Mouse (Mus musculus): ENCODE measurements around the gene Spg11.
A peak's percentile ranks its signal among the peaks of the same experiment; 100 is the strongest.
"Not testable (repeated sequence)": the region's sequence is repeated elsewhere in the genome, so short reads cannot be mapped to it uniquely, and the experiment has no call there.

Spg11 gene

DNA sequence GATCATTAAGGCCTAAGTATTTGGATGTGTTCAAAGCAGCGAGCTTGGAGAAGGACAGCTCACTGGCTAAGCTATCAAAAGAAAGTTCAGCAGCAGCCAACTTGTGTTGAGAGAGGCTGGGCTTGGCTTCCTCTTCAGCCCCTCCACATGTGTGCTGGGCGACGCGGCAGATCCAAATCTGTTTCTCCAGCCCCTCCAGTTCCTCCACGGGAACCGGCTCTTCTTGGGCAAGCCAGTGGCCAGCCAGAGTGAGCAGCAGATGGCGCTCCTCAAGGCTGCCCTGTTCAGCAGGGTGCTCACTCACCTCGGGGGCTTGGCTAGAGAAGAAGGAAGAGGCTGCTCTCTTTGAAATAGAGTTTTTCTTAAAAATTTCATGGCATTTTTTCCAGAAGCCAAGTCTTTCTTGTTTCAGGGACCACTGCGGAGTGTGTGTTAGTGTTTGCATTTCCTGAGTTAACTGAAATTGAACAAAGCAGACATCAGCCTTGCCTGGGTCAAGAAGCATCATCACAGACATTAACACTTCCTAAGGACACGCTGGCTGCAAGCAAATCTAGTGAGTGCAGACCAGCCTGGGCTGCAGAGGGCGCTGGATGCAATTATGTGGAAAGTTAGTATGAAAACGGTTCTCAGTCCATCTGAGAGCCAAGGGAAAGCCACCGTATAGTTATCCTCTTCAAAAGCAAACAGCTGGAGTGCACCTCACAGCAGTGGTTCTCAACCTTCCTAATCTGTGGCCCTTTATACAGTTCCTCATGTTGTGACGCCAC is 52.8 kb downstream of the Spg11 start:
- DNase-seq (ENCODE audit: low read depth, low spot score): no peak

DNA sequence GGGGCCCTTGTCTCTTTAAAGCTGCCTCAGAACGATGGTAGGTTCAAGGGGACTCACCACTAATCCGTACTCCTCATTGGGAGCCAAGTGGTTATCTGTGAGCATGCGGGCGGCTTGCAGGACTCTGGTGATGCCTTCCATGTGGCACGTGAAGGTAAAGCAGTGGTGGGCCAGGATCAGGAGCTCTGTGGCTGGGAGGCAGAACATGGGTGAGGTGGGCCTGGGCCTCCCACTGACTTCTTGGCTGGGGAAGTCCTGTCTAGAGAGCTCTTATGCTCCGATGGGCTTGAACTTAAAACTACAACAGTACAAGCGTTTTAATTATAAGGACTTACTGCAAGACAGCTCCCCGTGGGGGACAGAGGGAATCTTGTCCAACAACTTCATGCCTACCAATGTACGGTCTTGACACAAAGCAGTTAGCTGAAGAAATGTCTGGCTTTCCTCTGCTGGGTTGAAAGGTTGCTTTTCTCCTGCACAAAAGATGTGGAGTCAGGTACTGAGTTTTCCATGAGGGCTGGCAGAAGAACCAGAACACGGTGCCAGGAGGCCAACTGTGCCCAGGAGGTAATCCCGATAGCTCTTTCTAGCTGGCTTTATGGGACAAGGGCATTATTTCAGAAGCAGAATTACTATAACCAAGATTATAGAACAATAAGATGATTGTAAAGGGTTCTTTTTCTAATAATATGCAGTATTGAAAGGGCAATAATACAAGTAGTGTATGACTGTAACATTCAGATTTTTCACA is 58.6 kb downstream of the Spg11 start:
- DNase-seq (ENCODE audit: low read depth, low spot score): no peak

DNA sequence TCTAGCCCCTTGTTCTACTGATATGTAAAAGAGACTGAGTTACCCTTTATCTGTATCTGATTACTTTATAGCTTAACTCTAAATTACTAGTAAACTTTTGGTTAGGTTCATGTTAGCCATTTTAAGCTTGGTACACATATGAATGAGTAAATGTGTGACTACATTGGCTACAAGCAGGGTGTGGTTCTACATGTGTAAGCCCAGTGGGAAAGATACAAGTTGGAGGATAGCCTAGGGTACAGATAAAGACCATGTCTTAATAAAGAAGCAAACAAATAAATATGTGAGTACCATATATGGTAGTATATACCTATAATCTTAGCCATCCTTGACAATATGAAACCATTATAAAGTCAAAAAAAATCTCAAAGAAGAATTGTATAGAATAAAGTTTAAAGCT is 74.3 kb downstream of the Spg11 start:
- DNase-seq (ENCODE audit: low read depth, low spot score): no peak

DNA sequence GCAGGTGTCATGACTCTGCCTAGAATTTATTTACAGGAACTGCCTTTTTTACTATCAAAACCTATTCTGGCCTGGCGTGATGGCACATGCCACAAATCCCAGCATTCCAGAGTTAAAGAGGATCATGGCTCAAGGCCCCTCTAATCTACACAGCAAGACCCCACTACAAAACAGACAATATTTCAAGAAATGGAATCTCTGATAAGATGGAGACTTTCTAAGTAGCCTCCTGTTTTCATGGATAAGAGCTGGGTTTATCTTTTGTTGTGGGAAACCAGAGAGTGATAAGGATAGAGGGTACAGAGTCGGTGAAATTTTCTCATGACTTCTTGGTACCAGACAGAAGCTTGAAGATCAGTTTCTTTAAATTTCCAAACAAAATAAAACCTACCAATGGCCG is 82.1 kb downstream of the Spg11 start:
- DNase-seq (ENCODE audit: low read depth, low spot score): no peak

DNA sequence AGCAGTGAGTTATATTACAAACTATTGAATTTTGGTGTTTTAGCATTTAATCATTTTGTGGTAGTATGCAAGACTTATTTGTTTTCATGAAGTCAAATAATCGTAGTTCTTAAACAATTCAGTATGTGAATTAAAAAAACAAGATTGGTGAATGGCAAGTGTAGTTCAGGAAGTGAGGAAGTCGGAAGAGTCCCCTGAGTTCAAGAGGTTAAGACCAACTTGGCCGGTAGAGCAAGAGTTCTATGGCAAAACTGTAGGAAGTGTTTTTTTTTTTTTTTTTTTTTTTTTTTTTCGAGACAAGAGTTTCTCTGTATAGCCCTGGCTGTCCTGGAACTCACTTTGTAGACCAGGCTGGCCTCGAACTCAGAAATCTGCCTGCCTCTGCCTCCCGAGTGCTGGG is 86.2 kb downstream of the Spg11 start:
- DNase-seq (ENCODE audit: low read depth, low spot score): no peak

DNA sequence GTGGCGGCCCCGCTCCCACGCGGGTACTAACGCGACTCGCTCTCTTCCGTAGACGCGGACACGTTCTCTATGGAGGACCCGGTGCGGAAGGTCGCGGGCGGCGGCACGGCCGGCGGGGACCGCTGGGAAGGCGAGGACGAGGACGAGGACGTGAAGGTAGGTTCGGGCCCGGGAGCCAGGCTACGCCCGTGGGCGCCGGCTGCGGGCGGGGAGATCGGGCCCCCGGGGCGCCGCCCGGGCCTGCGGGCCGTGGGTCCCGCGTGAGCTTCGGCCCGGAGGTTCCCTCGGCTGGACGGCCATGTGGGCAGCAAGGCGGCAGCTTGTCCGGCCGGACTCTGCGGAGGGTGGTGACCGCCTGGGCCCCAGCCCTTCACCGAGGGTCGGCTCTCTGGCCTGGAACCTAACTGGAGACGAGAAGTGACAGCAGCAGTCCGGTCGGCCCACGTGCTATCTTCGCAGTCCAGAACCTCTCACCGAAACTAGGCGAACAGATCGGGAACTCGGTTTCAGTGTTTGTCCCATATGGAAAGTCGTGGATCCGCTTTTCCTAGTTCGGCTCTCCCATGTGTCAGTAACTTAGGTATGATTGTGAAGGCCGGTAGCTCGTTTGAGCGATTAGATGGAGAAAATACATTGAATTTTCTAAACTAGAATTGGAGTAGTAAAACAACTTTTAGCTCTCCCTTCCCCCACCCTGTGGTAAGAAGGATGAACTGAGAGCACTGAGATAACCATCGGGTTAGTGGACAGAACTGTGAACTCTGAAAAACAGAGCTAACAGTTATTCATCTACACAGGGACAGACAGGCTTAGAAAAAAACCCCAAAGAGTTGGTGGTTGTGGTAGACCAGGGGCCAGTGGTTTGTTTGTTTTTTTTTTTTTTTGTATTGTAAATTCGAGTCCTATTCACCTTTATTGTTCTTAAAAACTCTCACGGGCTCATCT is 89.2 kb downstream of the Spg11 start:
- DNase-seq (ENCODE audit: low read depth, low spot score): peak; percentile 23

DNA sequence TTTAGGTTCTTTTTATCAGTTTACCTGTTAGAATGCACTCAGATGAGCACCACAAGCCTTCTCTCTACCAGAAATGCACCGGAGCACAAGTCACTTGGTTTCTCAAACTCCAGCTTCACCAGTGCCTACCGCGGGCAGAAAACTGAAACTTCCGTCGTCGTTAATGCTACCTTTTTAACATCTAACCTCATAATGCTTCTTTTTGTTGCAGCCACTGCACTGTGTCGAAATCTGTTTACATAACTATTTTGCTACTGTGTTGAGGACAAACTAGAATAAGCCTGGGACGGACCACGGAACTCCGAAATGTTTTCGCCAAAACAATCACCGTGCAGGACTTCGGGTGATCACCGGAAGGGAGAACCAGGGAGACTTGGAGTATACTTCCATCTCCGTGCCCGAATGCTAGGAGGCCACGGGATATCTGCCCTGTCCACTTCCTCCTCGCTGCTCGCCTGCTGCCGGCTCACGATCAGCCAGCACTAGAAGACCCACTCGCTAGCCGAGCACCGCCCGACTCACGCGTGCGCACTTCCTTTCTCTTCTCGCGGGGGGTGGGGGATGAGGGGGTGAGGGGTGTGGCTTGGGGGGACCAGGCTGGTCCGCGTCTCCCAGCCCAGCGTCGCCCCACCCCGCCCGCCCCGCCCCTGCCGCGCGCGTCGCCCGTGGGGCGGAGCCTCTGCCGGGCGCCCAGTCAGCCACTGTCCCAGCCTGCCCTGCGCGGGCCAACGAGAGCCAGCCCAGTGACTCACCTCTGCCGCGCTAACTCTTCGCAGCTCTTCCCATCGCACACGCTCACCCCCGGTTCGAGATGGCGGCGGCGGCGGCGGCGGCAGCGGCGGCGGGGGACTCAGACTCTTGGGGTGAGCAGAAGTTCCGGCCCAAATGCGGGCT is 90.1 kb downstream of the Spg11 start, which contains the start of gene Eif3j1:
Eif3j1 (plus strand) TSS at position 685 of the 894 bp plus-strand sequence.
- DNase-seq (ENCODE audit: low read depth, low spot score): peak; percentile 95

DNA sequence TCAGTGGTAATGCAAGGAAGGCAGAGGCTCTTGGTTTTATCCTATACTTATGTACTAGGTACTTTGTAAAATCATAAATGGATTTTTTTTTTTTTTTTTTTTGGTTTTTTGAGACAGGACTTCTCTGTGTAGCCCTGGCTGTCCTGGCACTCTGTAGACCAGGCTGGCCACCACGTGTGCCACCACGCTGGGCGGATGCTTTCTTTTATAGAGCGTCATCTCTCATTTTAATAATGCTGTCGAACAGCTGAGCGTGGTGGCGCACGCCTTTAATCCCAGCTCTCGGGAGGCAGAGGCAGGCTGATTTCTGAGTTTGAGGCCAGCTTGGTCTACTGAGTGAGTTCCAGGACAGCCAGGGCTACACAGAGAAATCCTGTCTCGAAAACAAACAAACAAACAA is 91.1 kb downstream of the Spg11 start:
- DNase-seq (ENCODE audit: low read depth, low spot score): not testable (repeated sequence)

DNA sequence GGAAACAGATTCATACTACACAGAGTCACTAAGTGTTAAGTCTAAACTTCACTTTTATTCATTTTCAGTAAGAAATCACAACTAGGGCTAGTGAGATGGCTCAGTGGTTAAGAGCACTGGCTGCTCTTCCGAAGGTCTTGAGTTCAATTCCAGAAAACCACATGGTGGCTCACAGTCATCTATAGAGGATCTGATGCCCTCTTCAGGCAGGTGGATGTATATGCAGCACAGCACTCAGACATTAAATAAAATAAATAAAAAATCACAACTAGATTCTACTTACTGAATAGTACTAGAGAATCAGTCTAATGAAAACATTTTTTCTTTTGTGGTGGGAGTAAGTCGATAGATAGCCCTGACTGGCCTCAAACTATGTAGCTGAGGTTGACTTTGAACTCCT is 95.9 kb downstream of the Spg11 start:
- no peak for DNase-seq (ENCODE audit: low read depth, low spot score)

DNA sequence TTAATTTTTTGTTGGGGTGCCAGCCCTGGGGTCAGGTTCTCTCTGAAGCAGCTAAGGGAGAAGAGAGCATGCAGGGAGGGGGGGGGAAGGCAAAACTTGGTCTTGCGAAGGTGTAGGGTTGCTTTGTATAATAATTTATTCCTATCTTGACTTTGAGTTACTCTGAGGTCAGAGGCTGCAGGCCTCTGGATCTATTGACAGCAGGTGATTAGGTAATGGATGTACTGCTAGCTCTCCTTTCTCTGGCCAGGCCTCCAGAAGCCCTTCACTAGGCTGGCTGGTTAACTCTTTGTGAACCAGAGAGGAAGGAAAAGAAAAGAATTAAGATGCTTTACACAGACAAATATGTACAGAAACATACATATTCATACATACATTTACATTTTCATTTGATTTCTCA is 99.5 kb downstream of the Spg11 start:
- no peak for DNase-seq (ENCODE audit: low read depth, low spot score)

DNA sequence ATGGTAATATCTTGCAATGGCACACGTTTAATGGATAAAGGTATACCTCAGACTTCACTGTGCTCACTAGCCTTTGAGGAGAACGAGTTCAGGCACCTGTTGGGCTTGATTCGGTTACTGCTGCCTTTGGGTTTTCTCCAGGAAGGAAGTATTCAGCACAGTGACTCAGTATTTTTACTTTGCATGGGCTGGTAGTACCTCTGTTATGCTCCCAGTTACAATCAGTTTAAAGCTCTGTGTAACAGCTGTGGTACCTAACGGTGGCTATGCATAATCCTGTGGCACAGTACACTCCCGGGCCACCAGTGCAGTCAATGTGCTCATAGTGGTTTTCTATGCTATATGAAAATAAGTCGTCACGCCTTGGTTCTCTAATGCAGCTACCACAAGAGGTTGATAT is 106.7 kb downstream of the Spg11 start:
- DNase-seq (ENCODE audit: low read depth, low spot score): no peak

DNA sequence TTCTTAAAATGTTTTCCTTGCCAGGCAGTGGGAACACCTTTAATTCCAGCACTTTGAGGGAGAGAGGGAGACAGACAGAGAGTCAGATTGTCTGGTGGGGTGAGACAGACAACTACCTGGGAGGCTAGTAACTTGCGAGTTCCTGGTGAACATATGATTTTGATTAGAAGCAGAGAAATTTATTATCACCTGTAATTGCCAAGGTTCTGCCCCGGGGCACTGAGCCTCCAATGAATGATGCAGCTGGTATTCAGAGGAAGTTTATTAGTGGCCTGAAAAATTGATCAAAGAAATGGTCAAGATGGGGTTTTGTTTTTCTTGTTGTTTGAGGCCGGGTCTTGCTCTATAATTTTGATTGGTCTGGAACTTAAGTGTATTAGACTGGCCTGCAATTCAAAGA is 109.4 kb downstream of the Spg11 start:
- DNase-seq (ENCODE audit: low read depth, low spot score): no peak
